Mouse (Mus musculus) spleen, adult 2 months (tissue): ENCODE results near the gene Pole3.

Experiments used
- CTCF ChIP-seq: fragments of 200-500 bp; IDR thresholded peaks from 2 replicates; pipeline ENCODE4 v1.5.1; 2011; ENCODE audit warnings: mild to moderate bottlenecking, inconsistent platforms; ENCODE audit not compliant: insufficient read depth, insufficient read length, insufficient replicate concordance; ENCODE audit errors: extremely low read depth
- POLR2A ChIP-seq: fragments of 200-500 bp; IDR thresholded peaks from 2 replicates; pipeline ENCODE4 v1.6.1; 2011; ENCODE audit warnings: low read depth, low read length, inconsistent platforms

DNA sequence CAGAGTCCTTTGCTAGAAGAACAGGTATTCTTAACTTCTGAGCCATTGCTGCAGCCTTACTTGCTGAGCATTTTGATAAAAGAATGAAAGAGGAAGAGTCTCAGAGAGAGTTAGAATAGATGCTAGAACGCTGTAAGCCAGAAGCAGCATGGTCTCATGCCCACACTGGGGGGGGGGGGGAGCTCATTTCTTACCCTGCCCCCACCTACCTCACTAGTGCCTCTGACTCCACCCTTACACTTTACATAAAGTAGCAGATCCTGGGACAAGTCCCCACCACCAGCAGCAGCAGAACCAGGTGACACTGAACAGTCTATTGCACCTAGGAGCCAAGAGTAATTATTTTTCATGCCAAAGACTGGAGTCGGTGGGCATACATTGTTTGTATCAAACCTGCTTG lies 49.7 kb downstream of the Pole3 start:
- TF ChIP-seq POLR2A (no peak), CTCF (no peak)
